Mouse (Mus musculus) left cerebral cortex, postnatal 25 days (tissue): ENCODE measurements around the gene Fance. TPM values are rescaled to one million over a fixed set of nuclear protein-coding genes. Genes with fewer than 3 reads are reported as not detected.
A peak's percentile ranks its signal among the peaks of the same experiment; 100 is the strongest.
"Not testable (repeated sequence)": the region's sequence is repeated elsewhere in the genome, so short reads cannot be mapped to it uniquely, and the experiment has no call there.

Experiments used
- DNase-seq, 2 experiments: peaks; one replicate each; pipeline ENCODE4 v3.0.0; 2022; ENCODE audit warnings: low spot score in 2 of 2, mixed read lengths in 1 of 2
- intact Hi-C: fragments of 180-260 bp; cut with DNase I; formaldehyde crosslinking; loops from one replicate; pipeline ENCODE4 v1.15.1; 2025
- total RNA-seq, 2 experiments: library from RNA; stranded (reverse); gene quantifications; 2 replicates each; pipeline ENCODE4 v1.2.3; 2021

Gene Fance
- total RNA-seq, 2 experiments from 2014 or later: 24.0 to 25.7 TPM

GRCm38 (mm10) chr17:28317725-28318124 lies 4.4 kb downstream of the Fance start:
- intact Hi-C loops: no loop called here

GRCm38 (mm10) chr17:28321700-28322099 lies 8.4 kb downstream of the Fance start:
- DNase-seq: peak in 1 of 2 experiments; percentile 49

More at GRCm38 (mm10) chr17:28317725-28318124, 4.4 kb downstream of the Fance start:
- no peak for DNase-seq

GRCm38 (mm10) chr17:28323786-28324185 lies 10.5 kb downstream of the Fance start:
- intact Hi-C loops: no loop called here
- no peak for DNase-seq

More at GRCm38 (mm10) chr17:28321700-28322099, 8.4 kb downstream of the Fance start:
- intact Hi-C loops: no loop called here

GRCm38 (mm10) chr17:28324416-28324815 lies 11.1 kb downstream of the Fance start:
- DNase-seq, intact Hi-C loops: not testable (repeated sequence)

- intact Hi-C loops: loop anchor here (5.0 kb wide), 2 partner anchors 93 to 197 kb away; partner anchors contain the start of gene Ppard
- no peak for DNase-seq
Measured at GRCm38 (mm10) chr17:28325751-28326150, 12.4 kb downstream of the Fance start.

- intact Hi-C loops: loop anchor here (5.0 kb wide), 2 partner anchors 95 to 195 kb away; partner anchors contain the start of gene Ppard
- DNase-seq: no peak
Measured at GRCm38 (mm10) chr17:28326951-28327350, 13.6 kb downstream of the Fance start.

GRCm38 (mm10) chr17:28327673-28328325 lies 14.5 kb downstream of the Fance start:
- DNase-seq: peak in 1 of 2 experiments; percentile 68
- intact Hi-C loops: loop anchor here (5.0 kb wide), 2 partner anchors 95 to 195 kb away; partner anchors contain the start of gene Ppard

- DNase-seq: peak; percentile 97 to 98
- intact Hi-C loops: loop anchor here (5.0 kb wide), 2 partner anchors 96 to 194 kb away; partner anchors contain the start of gene Ppard
Measured at GRCm38 (mm10) chr17:28328366-28328928, 15.1 kb downstream of the Fance start, which contains the start of gene Rpl10a. Rpl10a (plus strand) TSS chr17:28328471.

- DNase-seq: no peak
Measured at GRCm38 (mm10) chr17:28328946-28329345, 15.6 kb downstream of the Fance start.

GRCm38 (mm10) chr17:28329503-28330231 lies 16.3 kb downstream of the Fance start:
- intact Hi-C loops: loop anchor here (5.0 kb wide), 2 partner anchors 97 to 193 kb away; partner anchors contain the start of gene Ppard

More at GRCm38 (mm10) chr17:28328946-28329345, 15.6 kb downstream of the Fance start:
- intact Hi-C loops: loop anchor here (5.0 kb wide), 2 partner anchors 97 to 193 kb away; partner anchors contain the start of gene Ppard

GRCm38 (mm10) chr17:28330232-28330546 lies 16.9 kb downstream of the Fance start:
- intact Hi-C loops: no loop called here
- DNase-seq: no peak

More at GRCm38 (mm10) chr17:28329503-28330231, 16.3 kb downstream of the Fance start:
- DNase-seq: no peak

- intact Hi-C loops, DNase-seq: not testable (repeated sequence)
Measured at GRCm38 (mm10) chr17:28330590-28330989, 17.3 kb downstream of the Fance start.

GRCm38 (mm10) chr17:28331241-28332112 lies 18.2 kb downstream of the Fance start:
- no peak for DNase-seq

GRCm38 (mm10) chr17:28332113-28332914 lies 19.0 kb downstream of the Fance start:
- intact Hi-C loops: no loop called here
- DNase-seq: no peak

More at GRCm38 (mm10) chr17:28331241-28332112, 18.2 kb downstream of the Fance start:
- intact Hi-C loops: no loop called here

GRCm38 (mm10) chr17:28332915-28333546 lies 19.7 kb downstream of the Fance start:
- intact Hi-C loops: no loop called here
- no peak for DNase-seq

GRCm38 (mm10) chr17:28335267-28335666 lies 21.9 kb downstream of the Fance start:
- DNase-seq: no peak
- intact Hi-C loops: no loop called here

- intact Hi-C loops: no loop called here
- no peak for DNase-seq
Measured at GRCm38 (mm10) chr17:28337547-28337946, 24.2 kb downstream of the Fance start.

- intact Hi-C loops: no loop called here
- no peak for DNase-seq
Measured at GRCm38 (mm10) chr17:28340578-28340977, 27.3 kb downstream of the Fance start.
